Mouse (Mus musculus) G1E (cell line): Measurements from ENCODE around the gene Pde4d. TPM values are rescaled to one million over a fixed set of nuclear protein-coding genes. Genes with fewer than 3 reads are reported as not detected.

Experiments used
- ATAC-seq: 2 replicates; pipeline ENCODE4 v1.8.0; 2016; ENCODE audit warnings: mild to moderate bottlenecking; ENCODE audit not compliant: insufficient number of reproducible peaks, poor library complexity, low FRiP score, severe bottlenecking; ENCODE audit errors: extremely low read depth
- DNase-seq: peaks from one replicate; pipeline ENCODE4 v3.0.0; 2012; ENCODE audit warnings: low spot score
- H3K27me3 ChIP-seq: 2 replicates; pipeline ENCODE4 v1.6.1; 2012; ENCODE audit warnings: mild to moderate bottlenecking, low read length, inconsistent platforms; ENCODE audit not compliant: insufficient read depth
- H3K36me3 ChIP-seq: replicated peaks from 2 replicates; pipeline ENCODE3; 2012; ENCODE audit warnings: mild to moderate bottlenecking, inconsistent platforms
- H3K4me1 ChIP-seq: 2 replicates; pipeline ENCODE4 v1.6.1; 2012; ENCODE audit warnings: low read depth, low read length, inconsistent platforms, mixed read lengths; ENCODE audit not compliant: insufficient read depth
- H3K4me3 ChIP-seq: 2 replicates; pipeline ENCODE4 v1.5.1; 2012; ENCODE audit warnings: low read depth, mild to moderate bottlenecking, inconsistent platforms, low read length, moderate library complexity, mixed read lengths
- H3K9me3 ChIP-seq: replicated peaks from 2 replicates; pipeline ENCODE4 v1.6.1; 2012; ENCODE audit warnings: inconsistent platforms
- CTCF ChIP-seq: IDR thresholded peaks from 2 replicates; pipeline ENCODE4 v1.5.1; 2012; ENCODE audit warnings: low read depth, low read length, inconsistent platforms, mixed read lengths
- GATA1 ChIP-seq: IDR thresholded peaks from 2 replicates; pipeline ENCODE4 v1.6.1; 2012; ENCODE audit warnings: borderline replicate concordance, low read length, inconsistent platforms, mixed read lengths
- GATA2 ChIP-seq: IDR thresholded peaks from 2 replicates; pipeline ENCODE4 v1.6.1; 2012; ENCODE audit warnings: low read depth, low read length, inconsistent platforms, borderline replicate concordance
- POLR2AphosphoS5 ChIP-seq: IDR thresholded peaks from 2 replicates; pipeline ENCODE4 v1.6.1; 2012; ENCODE audit warnings: low read depth, low read length, inconsistent platforms; ENCODE audit not compliant: insufficient replicate concordance
- TAL1 ChIP-seq: conservative IDR thresholded peaks from 2 replicates; pipeline ENCODE4 v1.6.1; 2012; ENCODE audit warnings: low read depth, low read length, inconsistent platforms, mixed read lengths
- polyA plus RNA-seq: library from polyadenylated mRNA; stranded (reverse); fragments of >175 nt; gene quantifications from 2 replicates; pipeline ENCODE4 v1.2.3, GENCODE M21; 2012
- total RNA-seq, 2 experiments: library from RNA; stranded (forward) in 1 of 2; stranded (reverse) in 1 of 2; fragments of 200-1000 nt in 1 of 2; fragments of >200 nt in 1 of 2; fragmentation: Nextera tagmentation in 1 of 2; gene quantifications; 2 replicates each; pipeline ENCODE4 v1.2.3; 2014 to 2017

Pde4d gene
- total and polyA plus RNA-seq, 3 experiments = 8.2 to 124 (median 22.6) TPM

DNA sequence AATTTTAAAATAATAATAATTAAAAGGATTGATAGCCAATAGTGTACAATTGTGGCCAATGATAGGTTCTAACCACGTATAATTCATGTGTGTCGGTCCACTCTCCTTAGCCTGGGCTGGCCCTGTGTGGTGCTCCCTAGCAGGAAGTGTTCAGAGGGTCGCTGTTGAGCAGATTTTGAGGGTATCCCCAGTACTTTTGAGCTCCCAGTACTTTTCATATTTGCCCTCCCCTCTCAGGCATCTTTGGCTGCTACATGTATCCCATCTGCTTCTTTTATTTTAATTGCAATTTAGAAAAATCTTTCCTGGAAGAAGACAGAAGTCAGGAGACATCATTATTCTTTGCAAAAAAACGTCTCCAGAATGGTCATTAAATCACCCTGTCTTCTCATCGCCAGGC lies 1119.7 kb downstream of the Pde4d start:
- Histone ChIP-seq H3K27me3 (peaks cover 6% of the 10 kb centered on the region; the same call in 1 of the 2 replicates), H3K4me3 (no peak overlapping the region), H3K36me3 (no peaks in the 10 kb centered on the region), H3K4me1 (no peaks in the 10 kb centered on the region), H3K9me3 (no peaks in the 10 kb centered on the region)
- ATAC-seq = no peak
- no peak for DNase-seq
- TF ChIP-seq GATA2 = no peak
- TF ChIP-seq CTCF = no peak

DNA sequence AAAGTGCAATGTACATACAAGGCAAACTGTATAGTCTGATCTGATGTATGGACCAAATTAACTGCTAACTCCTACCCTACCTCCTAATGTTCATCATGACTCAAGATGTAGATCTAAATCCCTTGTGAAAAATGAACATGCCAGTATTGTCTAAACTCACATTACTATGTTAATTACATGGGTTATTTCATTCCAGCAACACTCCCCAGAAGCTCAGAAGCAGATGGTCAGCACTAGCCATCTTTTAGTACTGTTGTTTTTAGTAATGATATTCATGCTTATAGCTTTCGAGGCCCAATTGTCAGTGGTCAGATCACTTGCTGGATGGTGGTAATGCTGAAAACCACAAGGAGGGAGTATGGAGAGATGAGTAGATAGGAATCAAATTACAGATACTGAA lies 1127.0 kb downstream of the Pde4d start:
- no peaks in the 10 kb centered on the region for H3K4me1 ChIP-seq
- no peak for TF ChIP-seq POLR2AphosphoS5
- no peak for TF ChIP-seq GATA2
- TF ChIP-seq CTCF = no peak
- no peak for TF ChIP-seq GATA1
- no peaks in the 10 kb centered on the region for H3K36me3 ChIP-seq
- H3K27me3 ChIP-seq = peaks cover 13% of the 10 kb centered on the region; the same call in 1 of the 2 replicates
- H3K4me3 ChIP-seq = no peak overlapping the region
- no peak for DNase-seq
- ATAC-seq = no peak
- no peaks in the 10 kb centered on the region for H3K9me3 ChIP-seq

DNA sequence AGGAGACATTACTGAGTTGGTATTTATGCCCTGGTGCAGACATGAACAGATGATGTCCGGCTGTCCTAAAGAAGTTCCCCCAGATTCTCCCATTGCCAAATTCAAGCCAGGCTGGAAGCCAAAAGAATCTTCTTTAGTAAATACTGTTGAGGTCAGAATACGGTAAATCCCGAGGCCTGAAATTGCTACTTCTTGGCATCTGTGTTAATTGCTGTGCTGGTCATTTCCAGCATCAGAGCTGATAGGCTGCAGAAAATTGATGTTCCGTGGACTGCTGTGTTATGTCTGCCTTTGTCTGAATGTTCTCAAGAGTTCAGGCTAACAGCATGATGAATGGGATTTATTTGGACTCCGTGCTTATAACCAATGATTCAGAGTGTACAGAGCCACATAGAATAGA lies 1127.7 kb downstream of the Pde4d start:
- ATAC-seq = no peak
- no peaks in the 10 kb centered on the region for H3K36me3 ChIP-seq
- no peak for DNase-seq
- no peaks in the 10 kb centered on the region for H3K9me3 ChIP-seq
- no peaks in the 10 kb centered on the region for H3K4me1 ChIP-seq
- H3K27me3 ChIP-seq = peaks cover 18% of the 10 kb centered on the region; the same call in 1 of the 2 replicates
- TF ChIP-seq CTCF (no peak), POLR2AphosphoS5 (no peak), GATA2 (no peak), TAL1 (no peak), GATA1 (no peak)
- no peak overlapping the region for H3K4me3 ChIP-seq

DNA sequence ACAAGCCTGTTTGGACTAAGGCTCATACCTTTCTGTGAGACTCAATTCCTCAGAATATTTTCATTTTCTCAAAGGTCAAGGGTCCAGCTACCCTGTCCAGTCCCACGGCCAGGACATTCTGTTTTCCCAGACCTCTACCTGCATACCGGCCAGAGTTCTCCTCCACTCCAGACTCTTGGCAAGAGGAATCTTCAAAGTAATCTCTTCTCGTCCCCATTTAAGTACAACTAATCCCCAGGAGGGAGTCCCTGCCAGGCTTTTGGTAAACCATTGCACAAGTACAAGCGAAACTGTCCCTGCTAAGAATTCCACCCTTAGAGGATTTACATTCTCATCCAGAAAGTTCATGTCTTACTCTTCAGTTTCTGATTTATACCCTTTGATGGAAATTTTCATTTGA lies 1128.2 kb downstream of the Pde4d start:
- Histone ChIP-seq H3K36me3 (no peaks in the 10 kb centered on the region), H3K9me3 (no peaks in the 10 kb centered on the region), H3K4me3 (no peak overlapping the region), H3K4me1 (no peaks in the 10 kb centered on the region), H3K27me3 (peaks cover 18% of the 10 kb centered on the region; the same call in 1 of the 2 replicates)
- no peak for DNase-seq
- no peak for ATAC-seq
- TF ChIP-seq TAL1 (no peak), POLR2AphosphoS5 (no peak)

GRCm38 (mm10) chr13:109581284-109582070 lies 1131.7 kb downstream of the Pde4d start:
- ATAC-seq (no peak), DNase-seq (no peak)
- Histone ChIP-seq H3K27me3 (peaks cover 15% of the 10 kb centered on the region; the same call in 1 of the 2 replicates), H3K36me3 (no peaks in the 10 kb centered on the region), H3K4me1 (no peaks in the 10 kb centered on the region), H3K9me3 (no peaks in the 10 kb centered on the region), H3K4me3 (no peak overlapping the region)
- TF ChIP-seq GATA2 = no peak
- no peak for TF ChIP-seq CTCF
- TF ChIP-seq POLR2AphosphoS5 = no peak
- TF ChIP-seq TAL1 = no peak

GRCm38 (mm10) chr13:109590048-109590447 lies 1140.3 kb downstream of the Pde4d start:
- TF ChIP-seq GATA2 = no peak
- no peak for TF ChIP-seq POLR2AphosphoS5
- TF ChIP-seq TAL1 = no peak
- no peak for TF ChIP-seq GATA1
- no peak for TF ChIP-seq CTCF
- no peak overlapping the region for H3K4me3 ChIP-seq
- DNase-seq (no peak), ATAC-seq (no peak)
- peaks cover 5% of the 10 kb centered on the region; the same call in 1 of the 2 replicates for H3K27me3 ChIP-seq
- H3K36me3 ChIP-seq = no peaks in the 10 kb centered on the region
- H3K9me3 ChIP-seq = no peaks in the 10 kb centered on the region
- H3K4me1 ChIP-seq = no peaks in the 10 kb centered on the region
